Mouse (Mus musculus): Measurements from ENCODE around the gene Sgsm3. TPM values are rescaled to one million over a fixed set of nuclear protein-coding genes. Genes with fewer than 3 reads are reported as not detected.

Gene Sgsm3
- polyA plus RNA-seq, 1 experiment from 2014 or later, result 26.8 TPM

GRCm38 (mm10) chr15:81041767-81042166, 64.2 kb downstream of the Sgsm3 start:
- Histone ChIP-seq H3K4me3 (ENCODE audit: low read depth, low read length) (no peak overlapping the region), H3K9me3 (ENCODE audit: control insufficient read depth, low read length) (no peaks in the 10 kb centered on the region), H3K9ac (ENCODE audit: low read length) (no peak overlapping the region), H3K4me1 (ENCODE audit: control insufficient read depth, insufficient read depth, low read length) (no peaks in the 10 kb centered on the region), H3K36me3 (ENCODE audit: control insufficient read depth, insufficient read depth, low read length) (no peaks in the 10 kb centered on the region), H3K27me3 (ENCODE audit: control insufficient read depth, insufficient read depth, low read length) (no peaks in the 10 kb centered on the region), H3K4me2 (no peak overlapping the region), H3K27ac (ENCODE audit: low read depth, low read length) (no peak overlapping the region)
- ATAC-seq (ENCODE audit: low FRiP score) (no peak), DNase-seq (ENCODE audit: low spot score, missing footprints) (no peak)
- 73% methylated on average over 4 of the region's 4 CpGs for WGBS

DNA sequence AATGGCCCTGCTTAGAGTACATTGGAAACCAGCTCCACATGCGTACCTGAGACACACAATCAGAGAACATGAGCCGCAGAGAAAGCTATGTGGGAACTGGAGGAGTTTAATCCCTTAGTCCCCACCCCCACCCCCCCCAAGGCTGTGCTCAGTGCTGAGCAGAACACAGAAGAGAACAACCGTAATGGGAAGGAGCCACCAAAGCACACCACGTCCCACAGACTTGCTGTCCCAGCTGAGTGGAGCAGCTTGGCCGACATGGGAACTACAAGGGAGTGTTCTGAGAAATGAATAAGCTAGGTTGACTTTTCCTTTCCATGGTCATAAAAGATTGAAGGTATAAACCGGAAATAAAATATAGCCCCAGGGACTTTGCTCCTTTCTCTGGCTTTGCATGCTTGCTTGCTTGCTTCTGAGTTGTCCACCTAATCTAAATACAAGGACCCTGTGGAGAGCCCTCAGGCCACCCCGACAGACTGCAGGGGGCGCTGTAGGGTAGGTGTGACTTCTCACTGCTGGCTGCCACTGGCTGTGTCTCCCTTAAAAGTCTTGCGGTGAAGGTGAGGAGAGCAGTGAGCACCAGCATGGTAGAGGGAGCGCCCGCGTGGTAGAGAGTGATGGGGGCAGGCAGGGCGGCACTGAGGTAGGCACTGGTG, 64.8 kb downstream of the Sgsm3 start:
- no peak for DNase-seq (ENCODE audit: low spot score, missing footprints)
- H3K36me3 ChIP-seq (ENCODE audit: control insufficient read depth, insufficient read depth, low read length), result no peaks in the 10 kb centered on the region
- H3K4me2 ChIP-seq, result no peak overlapping the region
- no peaks in the 10 kb centered on the region for H3K4me1 ChIP-seq (ENCODE audit: control insufficient read depth, insufficient read depth, low read length)
- H3K27ac ChIP-seq (ENCODE audit: low read depth, low read length), result no peak overlapping the region
- H3K27me3 ChIP-seq (ENCODE audit: control insufficient read depth, insufficient read depth, low read length), result no peaks in the 10 kb centered on the region
- 62% methylated on average over 13 of the region's 13 CpGs for WGBS
- H3K9ac ChIP-seq (ENCODE audit: low read length), result no peak overlapping the region
- H3K9me3 ChIP-seq (ENCODE audit: control insufficient read depth, low read length), result no peaks in the 10 kb centered on the region
- no peak overlapping the region for H3K4me3 ChIP-seq (ENCODE audit: low read depth, low read length)
- ATAC-seq (ENCODE audit: low FRiP score), result no peak

DNA sequence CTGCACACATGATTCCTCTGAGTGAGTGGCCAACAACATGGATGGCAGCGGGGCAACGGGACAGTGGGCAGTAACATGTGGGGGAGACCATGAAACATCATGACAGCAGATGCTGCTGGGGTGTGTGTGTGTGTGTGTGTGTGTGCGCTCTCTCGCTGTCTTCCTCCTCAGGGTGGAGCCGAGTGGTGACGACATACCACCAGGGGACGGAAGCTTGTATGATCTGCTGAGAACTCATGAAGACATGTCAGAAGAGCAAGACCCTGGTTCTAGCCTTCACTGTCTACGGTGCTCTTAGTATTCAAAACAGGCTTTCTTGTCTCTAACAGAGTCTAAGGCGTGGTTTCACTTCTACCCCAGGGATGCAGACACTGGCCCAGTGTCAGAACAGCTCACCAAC, 66.9 kb downstream of the Sgsm3 start:
- no peak for DNase-seq (ENCODE audit: low spot score, missing footprints)
- 92% methylated on average over 9 of the region's 9 CpGs for WGBS
- Histone ChIP-seq H3K4me1 (ENCODE audit: control insufficient read depth, insufficient read depth, low read length) (no peaks in the 10 kb centered on the region), H3K9me3 (ENCODE audit: control insufficient read depth, low read length) (no peaks in the 10 kb centered on the region), H3K27ac (ENCODE audit: low read depth, low read length) (no peak overlapping the region), H3K9ac (ENCODE audit: low read length) (no peak overlapping the region), H3K4me2 (no peak overlapping the region), H3K4me3 (ENCODE audit: low read depth, low read length) (no peak overlapping the region), H3K27me3 (ENCODE audit: control insufficient read depth, insufficient read depth, low read length) (no peaks in the 10 kb centered on the region), H3K36me3 (ENCODE audit: control insufficient read depth, insufficient read depth, low read length) (no peaks in the 10 kb centered on the region)
- ATAC-seq (ENCODE audit: low FRiP score), result no peak

- Histone ChIP-seq H3K4me2 (no peak overlapping the region), H3K4me3 (ENCODE audit: low read depth, low read length) (no peak overlapping the region), H3K27me3 (ENCODE audit: control insufficient read depth, insufficient read depth, low read length) (no peaks in the 10 kb centered on the region), H3K36me3 (ENCODE audit: control insufficient read depth, insufficient read depth, low read length) (no peaks in the 10 kb centered on the region), H3K4me1 (ENCODE audit: control insufficient read depth, insufficient read depth, low read length) (no peaks in the 10 kb centered on the region), H3K27ac (ENCODE audit: low read depth, low read length) (no peak overlapping the region), H3K9me3 (ENCODE audit: control insufficient read depth, low read length) (no peaks in the 10 kb centered on the region), H3K9ac (ENCODE audit: low read length) (no peak overlapping the region)
- no peak for DNase-seq (ENCODE audit: low spot score, missing footprints)
- 87% methylated on average over 4 of the region's 4 CpGs for WGBS
- no peak for ATAC-seq (ENCODE audit: low FRiP score)
Observed at GRCm38 (mm10) chr15:81045336-81045735, 67.8 kb downstream of the Sgsm3 start.

- H3K27me3 ChIP-seq (ENCODE audit: control insufficient read depth, insufficient read depth, low read length), result no peaks in the 10 kb centered on the region
- no peaks in the 10 kb centered on the region for H3K9me3 ChIP-seq (ENCODE audit: control insufficient read depth, low read length)
- H3K36me3 ChIP-seq (ENCODE audit: control insufficient read depth, insufficient read depth, low read length), result no peaks in the 10 kb centered on the region
- H3K4me3 ChIP-seq (ENCODE audit: low read depth, low read length), result no peak overlapping the region
- WGBS, result 95% methylated on average over 7 of the region's 7 CpGs
- H3K9ac ChIP-seq (ENCODE audit: low read length), result no peak overlapping the region
- ATAC-seq (ENCODE audit: low FRiP score) (no peak), DNase-seq (ENCODE audit: low spot score, missing footprints) (no peak)
- H3K4me2 ChIP-seq, result no peak overlapping the region
- no peak overlapping the region for H3K27ac ChIP-seq (ENCODE audit: low read depth, low read length)
- H3K4me1 ChIP-seq (ENCODE audit: control insufficient read depth, insufficient read depth, low read length), result no peaks in the 10 kb centered on the region
Observed at GRCm38 (mm10) chr15:81046061-81046460, 68.5 kb downstream of the Sgsm3 start.

- no peaks in the 10 kb centered on the region for H3K36me3 ChIP-seq (ENCODE audit: control insufficient read depth, insufficient read depth, low read length)
- H3K27me3 ChIP-seq (ENCODE audit: control insufficient read depth, insufficient read depth, low read length), result no peaks in the 10 kb centered on the region
- no peak overlapping the region for H3K4me3 ChIP-seq (ENCODE audit: low read depth, low read length)
- H3K27ac ChIP-seq (ENCODE audit: low read depth, low read length), result no peak overlapping the region
- ATAC-seq (ENCODE audit: low FRiP score) (no peak), DNase-seq (ENCODE audit: low spot score, missing footprints) (no peak)
- no peaks in the 10 kb centered on the region for H3K4me1 ChIP-seq (ENCODE audit: control insufficient read depth, insufficient read depth, low read length)
- H3K9ac ChIP-seq (ENCODE audit: low read length), result no peak overlapping the region
- H3K4me2 ChIP-seq, result no peak overlapping the region
- H3K9me3 ChIP-seq (ENCODE audit: control insufficient read depth, low read length), result no peaks in the 10 kb centered on the region
- WGBS, result 59% methylated on average over 10 of the region's 10 CpGs
Observed at GRCm38 (mm10) chr15:81047497-81047896, 69.9 kb downstream of the Sgsm3 start.

DNA sequence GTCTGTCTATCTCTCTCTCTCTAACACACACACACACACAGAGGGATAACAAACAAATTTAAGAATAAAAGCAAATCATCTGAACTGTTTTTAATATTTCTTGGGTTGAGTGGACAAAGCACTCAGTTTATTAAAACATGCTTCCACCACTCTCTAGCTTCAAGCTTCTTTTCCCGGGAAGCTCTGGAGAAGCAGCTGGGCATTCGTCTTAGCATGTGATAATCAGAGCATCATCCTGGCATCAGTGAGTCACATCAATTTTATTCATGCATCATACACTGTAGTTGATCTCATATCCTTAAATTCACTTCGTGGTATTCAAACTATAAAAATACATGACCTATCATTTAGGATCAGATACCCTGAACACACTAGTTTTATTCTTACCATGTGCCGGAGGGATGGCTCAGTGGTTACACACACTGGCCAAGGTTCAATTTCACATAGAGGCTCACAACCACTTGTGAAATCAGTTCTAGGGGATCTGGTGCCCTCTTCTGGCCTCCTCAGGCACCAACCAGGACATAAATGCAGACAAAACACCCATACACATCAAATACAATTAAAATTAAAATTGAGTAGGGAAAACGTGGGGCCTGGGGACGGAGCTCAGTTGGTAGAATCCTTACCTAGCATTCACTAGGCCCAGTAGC, 72.0 kb downstream of the Sgsm3 start:
- Histone ChIP-seq H3K9me3 (ENCODE audit: control insufficient read depth, low read length) (no peaks in the 10 kb centered on the region), H3K27ac (ENCODE audit: low read depth, low read length) (no peak overlapping the region), H3K4me3 (ENCODE audit: low read depth, low read length) (no peak overlapping the region), H3K36me3 (ENCODE audit: control insufficient read depth, insufficient read depth, low read length) (no peaks in the 10 kb centered on the region), H3K4me2 (no peak overlapping the region), H3K4me1 (ENCODE audit: control insufficient read depth, insufficient read depth, low read length) (no peaks in the 10 kb centered on the region), H3K27me3 (ENCODE audit: control insufficient read depth, insufficient read depth, low read length) (no peaks in the 10 kb centered on the region), H3K9ac (ENCODE audit: low read length) (no peak overlapping the region)
- DNase-seq (ENCODE audit: low spot score, missing footprints), result no peak
- no peak for ATAC-seq (ENCODE audit: low FRiP score)
- WGBS, result 76% methylated on average over 6 of the region's 6 CpGs

GRCm38 (mm10) chr15:81050488-81050887, 72.9 kb downstream of the Sgsm3 start:
- H3K36me3 ChIP-seq (ENCODE audit: control insufficient read depth, insufficient read depth, low read length), result no peaks in the 10 kb centered on the region
- no peaks in the 10 kb centered on the region for H3K4me1 ChIP-seq (ENCODE audit: control insufficient read depth, insufficient read depth, low read length)
- no peak overlapping the region for H3K9ac ChIP-seq (ENCODE audit: low read length)
- ATAC-seq (ENCODE audit: low FRiP score), result no peak
- H3K4me2 ChIP-seq, result no peak overlapping the region
- H3K27me3 ChIP-seq (ENCODE audit: control insufficient read depth, insufficient read depth, low read length), result no peaks in the 10 kb centered on the region
- H3K27ac ChIP-seq (ENCODE audit: low read depth, low read length), result no peak overlapping the region
- H3K9me3 ChIP-seq (ENCODE audit: control insufficient read depth, low read length), result no peaks in the 10 kb centered on the region
- DNase-seq (ENCODE audit: low spot score, missing footprints), result no peak
- WGBS, result 79% methylated on average over 3 of the region's 3 CpGs
- H3K4me3 ChIP-seq (ENCODE audit: low read depth, low read length), result no peak overlapping the region

GRCm38 (mm10) chr15:81052491-81052890, 74.9 kb downstream of the Sgsm3 start:
- Histone ChIP-seq H3K4me1 (ENCODE audit: control insufficient read depth, insufficient read depth, low read length) (no peaks in the 10 kb centered on the region), H3K36me3 (ENCODE audit: control insufficient read depth, insufficient read depth, low read length) (no peaks in the 10 kb centered on the region), H3K27me3 (ENCODE audit: control insufficient read depth, insufficient read depth, low read length) (no peaks in the 10 kb centered on the region), H3K9me3 (ENCODE audit: control insufficient read depth, low read length) (no peaks in the 10 kb centered on the region), H3K27ac (ENCODE audit: low read depth, low read length) (no peak overlapping the region), H3K4me2 (no peak overlapping the region), H3K9ac (ENCODE audit: low read length) (no peak overlapping the region), H3K4me3 (ENCODE audit: low read depth, low read length) (no peak overlapping the region)
- no peak for ATAC-seq (ENCODE audit: low FRiP score)
- no peak for DNase-seq (ENCODE audit: low spot score, missing footprints)
- 96% methylated on average over 5 of the region's 5 CpGs for WGBS
